Mouse (Mus musculus) hindbrain, embryonic 14.5 days (tissue): ENCODE measurements around the gene Sparc. TPM values are rescaled to one million over a fixed set of nuclear protein-coding genes. Genes with fewer than 3 reads are reported as not detected.
A peak's percentile ranks its signal among the peaks of the same experiment; 100 is the strongest.

Experiments
- ATAC-seq: fragments of 200-750 bp; cut with Nextera tagmentation; 2 replicates; pipeline ENCODE4 v1.8.0; 2017; ENCODE audit warnings: moderate number of reproducible peaks, mild to moderate bottlenecking, moderate TSS enrichment, moderate library complexity; ENCODE audit not compliant: low FRiP score
- DNase-seq: peaks from one replicate; pipeline ENCODE4 v3.0.0-alpha.2; 2015; ENCODE audit warnings: low spot score
- H3K27ac ChIP-seq: fragments of 300-500 bp; sonication (generic); 2 replicates; pipeline ENCODE4 v1.5.1; 2014; ENCODE audit warnings: mild to moderate bottlenecking, moderate library complexity
- H3K27me3 ChIP-seq: fragments of 300-500 bp; sonication (generic); 2 replicates; pipeline ENCODE4 v1.6.1; 2014; ENCODE audit warnings: mild to moderate bottlenecking, low read length, mixed read lengths; ENCODE audit not compliant: control insufficient read depth, insufficient read depth
- H3K36me3 ChIP-seq: fragments of 300-500 bp; sonication (generic); replicated peaks from 2 replicates; pipeline ENCODE4 v1.6.1; 2014; ENCODE audit not compliant: control insufficient read depth, insufficient read depth
- H3K4me1 ChIP-seq: fragments of 300-500 bp; sonication (generic); replicated peaks from 2 replicates; pipeline ENCODE4 v1.6.1; 2014; ENCODE audit warnings: antibody characterized with exemption, low read length, mixed read lengths; ENCODE audit not compliant: control insufficient read depth, insufficient read depth
- H3K4me2 ChIP-seq: fragments of 300-500 bp; sonication (generic); replicated peaks from 2 replicates; pipeline ENCODE4 v1.6.1; 2014; ENCODE audit warnings: mild to moderate bottlenecking, moderate library complexity
- H3K4me3 ChIP-seq: fragments of 300-500 bp; sonication (generic); replicated peaks from 2 replicates; pipeline ENCODE4 v1.5.1; 2014; ENCODE audit warnings: mild to moderate bottlenecking, low read length
- H3K9ac ChIP-seq: fragments of 300-500 bp; sonication (generic); 2 replicates; pipeline ENCODE4 v1.6.1; 2014
- H3K9me3 ChIP-seq: fragments of 300-500 bp; sonication (generic); 2 replicates; pipeline ENCODE4 v1.6.1; 2016; ENCODE audit warnings: low read length; ENCODE audit not compliant: control insufficient read depth
- WGBS: fragments of 180-500 bp; shearing (Covaris S2); extraction: QIAGEN DNeasy Blood & Tissue Kit; methylation state at CpG from one replicate; pipeline ENCODE4 v1.1.7; 2014; 5-methylcytosine and 5-hydroxymethylcytosine counted together
- polyA plus RNA-seq: library from polyadenylated mRNA; unstranded; fragments of >200 nt; fragmentation: Nextera tagmentation; extraction: Ambion mirVana; gene quantifications from 2 replicates; pipeline ENCODE4 v1.2.1, GENCODE M21; 2014

Gene Sparc
- polyA plus RNA-seq, 1 experiment from 2014 or later = 583 TPM

DNA sequence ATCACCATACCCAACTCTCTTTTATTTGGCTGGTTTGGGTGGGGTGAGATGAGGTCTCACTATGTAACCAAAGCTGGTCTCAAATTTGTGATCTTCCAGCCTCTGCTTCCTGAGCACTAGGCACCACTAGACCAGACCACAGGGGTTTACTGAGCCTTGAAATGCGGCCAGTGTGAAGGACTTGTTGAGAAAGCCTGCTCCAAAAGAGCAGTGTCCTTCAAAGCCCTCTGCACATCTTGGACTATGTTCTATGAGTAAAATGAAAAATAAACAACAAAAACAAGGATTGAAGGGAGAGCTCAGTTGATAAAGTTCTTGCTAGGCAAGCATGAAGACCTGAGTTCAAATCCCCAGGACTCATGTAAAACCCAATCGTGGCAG is 9.6 kb downstream of the Sparc start:
- H3K27me3 ChIP-seq = no peaks in the 10 kb centered on the region
- no peak for DNase-seq
- no peak overlapping the region for H3K27ac ChIP-seq
- H3K4me2 ChIP-seq = no peak overlapping the region
- H3K9me3 ChIP-seq = no peaks in the 10 kb centered on the region
- no peak overlapping the region for H3K9ac ChIP-seq
- no peaks in the 10 kb centered on the region; the same call in 1 of the 2 replicates for H3K4me1 ChIP-seq
- no peak overlapping the region for H3K4me3 ChIP-seq
- ATAC-seq = no peak
- H3K36me3 ChIP-seq = no peaks in the 10 kb centered on the region
- 92% methylated on average over 2 of the region's 2 CpGs for WGBS

DNA sequence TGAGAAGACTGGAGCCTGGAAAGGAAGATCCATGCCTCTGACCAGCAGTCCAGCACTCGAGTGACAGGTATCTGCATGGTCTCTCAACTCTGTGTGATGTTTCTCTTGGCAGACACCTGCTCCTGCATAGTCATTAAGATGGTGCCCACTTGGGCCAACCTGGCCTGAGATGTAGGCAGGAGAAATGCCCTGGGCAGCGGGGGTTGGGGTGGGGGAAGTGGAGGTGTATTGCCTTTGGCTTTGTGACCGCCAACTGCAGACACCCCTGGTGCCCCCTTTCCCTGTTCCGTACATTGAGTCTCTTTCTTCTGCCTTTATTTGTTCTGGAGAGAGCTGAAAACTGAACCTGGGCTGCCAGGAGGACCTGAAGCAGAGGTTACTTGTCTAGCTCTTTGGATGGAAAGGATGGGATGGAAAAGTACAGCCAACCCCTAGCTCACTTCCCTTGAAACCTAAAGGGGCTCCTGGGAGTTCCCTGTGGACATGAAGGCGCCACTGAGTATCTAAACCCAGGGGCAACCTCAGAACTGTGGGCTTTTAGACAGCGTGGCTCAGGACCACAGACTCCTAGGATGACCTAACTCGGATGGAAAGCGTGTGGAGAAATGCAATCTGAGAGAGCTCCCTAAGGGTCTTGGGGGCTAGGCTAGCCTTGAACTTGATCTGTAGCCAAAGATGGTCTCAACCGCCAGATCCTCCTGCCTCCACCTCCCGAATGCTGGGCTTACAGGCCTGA is 10.1 kb downstream of the Sparc start:
- 0 out of 2 replicates have a peak, but pooled peaks cover under 1% of the 10 kb centered on the region for H3K36me3 ChIP-seq
- H3K4me2 ChIP-seq = no peak overlapping the region
- H3K27ac ChIP-seq = no peak overlapping the region
- H3K9ac ChIP-seq = no peak overlapping the region
- H3K4me1 ChIP-seq = no peaks in the 10 kb centered on the region; the same call in 1 of the 2 replicates
- WGBS = 95% methylated on average over 10 of the region's 10 CpGs
- H3K9me3 ChIP-seq = no peaks in the 10 kb centered on the region
- ATAC-seq (no peak), DNase-seq (no peak)
- no peak overlapping the region for H3K4me3 ChIP-seq
- no peaks in the 10 kb centered on the region for H3K27me3 ChIP-seq

DNA sequence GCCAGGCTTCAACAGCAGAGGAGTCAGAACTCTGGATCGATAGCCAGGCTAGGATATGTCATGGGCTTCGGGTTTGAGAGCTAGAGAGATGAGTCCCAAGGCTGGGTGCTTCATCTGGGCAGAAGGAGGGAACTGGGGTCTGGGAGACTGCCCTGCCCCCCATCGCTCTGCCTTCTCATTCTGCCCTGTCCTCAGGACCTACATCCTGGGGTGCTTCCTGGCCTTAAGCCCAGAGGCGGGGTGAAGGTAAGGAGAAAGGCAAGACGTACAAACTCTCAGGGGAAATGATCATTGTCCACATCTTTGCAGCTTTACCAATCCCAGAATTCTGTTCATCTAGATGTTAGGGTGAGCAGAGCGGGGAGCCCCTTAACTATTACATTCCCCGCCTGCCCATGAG is 10.9 kb downstream of the Sparc start:
- Histone ChIP-seq H3K4me1 (no peaks in the 10 kb centered on the region), H3K36me3 (0 out of 2 replicates have a peak, but pooled peaks cover 9% of the 10 kb centered on the region), H3K27ac (no peak overlapping the region), H3K9ac (no peak overlapping the region), H3K27me3 (no peaks in the 10 kb centered on the region), H3K4me2 (no peak overlapping the region), H3K4me3 (no peak overlapping the region), H3K9me3 (no peaks in the 10 kb centered on the region)
- DNase-seq (no peak), ATAC-seq (no peak)
- 85% methylated on average over 7 of the region's 7 CpGs for WGBS

DNA sequence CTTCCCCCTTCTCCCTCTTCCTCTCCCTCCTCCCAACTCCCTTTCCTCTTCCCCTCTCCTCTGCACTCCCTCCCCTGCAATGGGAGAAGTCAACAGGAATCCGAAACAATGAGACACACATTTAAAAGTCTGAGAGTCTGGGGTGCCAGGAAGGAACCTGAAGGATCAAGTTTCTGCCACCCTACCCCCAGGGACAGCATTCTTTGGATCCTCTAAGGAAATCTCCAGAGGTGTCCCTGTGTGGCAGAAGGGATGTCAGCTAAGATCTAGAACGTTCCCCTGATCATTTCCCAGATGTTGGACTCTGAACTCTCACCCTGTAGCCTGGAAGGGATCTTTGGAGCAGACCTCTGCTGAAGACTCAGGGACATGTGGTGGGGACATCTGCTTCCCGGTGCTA is 12.5 kb downstream of the Sparc start:
- Histone ChIP-seq H3K4me3 (no peak overlapping the region), H3K9me3 (no peaks in the 10 kb centered on the region), H3K27me3 (no peaks in the 10 kb centered on the region), H3K4me2 (no peak overlapping the region), H3K9ac (no peak overlapping the region), H3K27ac (no peak overlapping the region), H3K4me1 (no peaks in the 10 kb centered on the region), H3K36me3 (0 out of 2 replicates have a peak, but pooled peaks cover 14% of the 10 kb centered on the region)
- DNase-seq (no peak), ATAC-seq (no peak)
- 75% methylated on average over 3 of the region's 3 CpGs for WGBS

DNA sequence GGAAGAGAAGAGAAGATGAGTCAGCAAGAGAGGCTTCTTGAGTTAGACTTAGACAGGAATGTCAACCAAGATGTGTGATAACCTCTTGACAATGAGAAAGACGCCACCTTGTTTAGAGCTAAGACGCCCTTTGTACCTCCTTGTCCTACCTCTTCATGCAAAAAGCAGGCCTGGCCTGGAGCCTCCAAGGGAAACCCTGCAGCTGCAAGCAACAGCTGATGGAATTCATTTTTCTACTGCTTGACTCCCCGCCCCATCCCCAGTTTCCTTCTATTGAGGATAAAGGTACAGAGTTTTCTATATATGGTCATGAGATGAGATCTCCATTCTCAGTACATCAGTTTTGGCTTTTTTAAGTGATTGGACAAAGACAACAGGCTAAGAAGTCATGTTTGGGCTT is 13.0 kb downstream of the Sparc start:
- no peak for ATAC-seq
- Histone ChIP-seq H3K36me3 (0 out of 2 replicates have a peak, but pooled peaks cover 16% of the 10 kb centered on the region), H3K4me2 (no peak overlapping the region), H3K27me3 (no peaks in the 10 kb centered on the region), H3K4me3 (no peak overlapping the region), H3K9ac (no peak overlapping the region), H3K27ac (no peak overlapping the region), H3K9me3 (no peaks in the 10 kb centered on the region), H3K4me1 (no peaks in the 10 kb centered on the region)
- DNase-seq = no peak
- WGBS = 97% methylated on average over 3 of the region's 3 CpGs

DNA sequence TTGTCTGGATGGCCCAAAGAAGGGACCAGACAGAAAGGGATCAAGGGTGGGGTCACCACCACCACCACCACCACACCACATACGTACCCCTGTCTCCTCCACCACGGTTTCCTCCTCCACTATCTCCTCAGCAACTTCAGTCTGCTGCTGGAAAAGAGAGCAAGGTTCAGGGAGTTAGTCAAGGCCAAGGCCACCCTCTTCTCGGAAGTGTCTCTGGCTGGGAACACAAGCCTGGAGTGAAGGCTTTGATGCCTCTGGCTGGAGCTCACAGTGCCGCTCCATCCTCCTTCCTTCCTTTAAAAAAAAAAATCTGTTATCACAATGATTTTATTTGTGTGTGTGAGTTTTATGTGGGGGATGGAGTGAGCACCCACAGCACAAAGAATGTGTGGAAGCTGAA is 15.8 kb downstream of the Sparc start:
- H3K4me2 ChIP-seq = no peak overlapping the region
- DNase-seq (no peak), ATAC-seq (no peak)

DNA sequence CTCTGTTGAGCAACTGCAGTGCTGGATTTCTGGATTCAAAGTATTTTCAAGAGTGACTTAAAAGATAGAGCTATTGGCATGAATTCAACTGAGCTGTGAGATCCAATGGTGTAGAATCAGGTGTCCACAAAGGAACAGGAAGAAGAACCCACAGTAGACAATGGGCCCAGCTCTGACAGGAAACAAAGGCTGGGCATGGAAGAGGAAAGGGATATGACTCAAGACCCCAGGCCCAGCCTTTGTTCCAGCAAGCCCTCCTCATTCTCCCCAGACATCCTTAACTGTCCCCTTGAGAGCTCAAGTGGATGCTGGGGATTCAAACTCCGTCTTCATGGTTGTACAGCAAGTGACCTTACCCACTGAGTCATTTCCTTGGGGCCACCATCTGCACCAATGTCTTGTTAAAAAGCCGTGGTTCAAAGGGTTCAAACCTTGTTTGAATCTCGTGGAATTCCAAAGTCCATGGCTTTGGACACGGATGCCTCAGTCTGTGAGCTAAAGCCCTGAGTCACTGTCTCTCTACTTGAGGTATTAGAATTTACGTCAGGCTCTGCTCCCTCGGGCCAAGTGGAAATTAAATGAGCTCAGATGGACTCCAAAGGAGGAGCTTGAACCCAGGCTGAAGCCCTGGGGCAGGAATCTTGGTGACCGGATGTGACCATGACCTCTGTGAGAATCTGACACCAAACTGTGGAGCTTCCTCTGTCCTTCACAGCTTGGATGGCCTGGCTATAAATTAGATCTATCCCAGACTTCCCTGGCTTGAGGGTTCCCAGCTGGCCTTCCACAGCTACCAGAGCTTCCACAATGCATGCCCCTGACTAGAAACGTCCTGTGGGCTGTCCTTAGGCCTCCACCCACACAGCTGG is 17.1 kb downstream of the Sparc start:
- H3K27me3 ChIP-seq = no peaks in the 10 kb centered on the region
- H3K27ac ChIP-seq = 0 out of 2 replicates have a peak overlapping the region, but pooled peaks have one; percentile 47
- H3K9ac ChIP-seq = no peak overlapping the region
- no peaks in the 10 kb centered on the region for H3K9me3 ChIP-seq
- no peak overlapping the region for H3K4me2 ChIP-seq
- 78% methylated on average over 8 of the region's 8 CpGs for WGBS
- H3K36me3 ChIP-seq = 0 out of 2 replicates have a peak, but pooled peaks cover 17% of the 10 kb centered on the region
- no peaks in the 10 kb centered on the region for H3K4me1 ChIP-seq
- H3K4me3 ChIP-seq = no peak overlapping the region
- no peak for DNase-seq
- no peak for ATAC-seq

More for the DNA sequence above, 15.8 kb downstream of the Sparc start:
- H3K4me1 ChIP-seq = no peaks in the 10 kb centered on the region
- 93% methylated on average over 4 of the region's 4 CpGs for WGBS
- H3K9me3 ChIP-seq = no peaks in the 10 kb centered on the region
- H3K27ac ChIP-seq = no peak overlapping the region
- H3K27me3 ChIP-seq = no peaks in the 10 kb centered on the region
- H3K4me3 ChIP-seq = no peak overlapping the region
- H3K36me3 ChIP-seq = 0 out of 2 replicates have a peak, but pooled peaks cover 17% of the 10 kb centered on the region
- H3K9ac ChIP-seq = no peak overlapping the region

DNA sequence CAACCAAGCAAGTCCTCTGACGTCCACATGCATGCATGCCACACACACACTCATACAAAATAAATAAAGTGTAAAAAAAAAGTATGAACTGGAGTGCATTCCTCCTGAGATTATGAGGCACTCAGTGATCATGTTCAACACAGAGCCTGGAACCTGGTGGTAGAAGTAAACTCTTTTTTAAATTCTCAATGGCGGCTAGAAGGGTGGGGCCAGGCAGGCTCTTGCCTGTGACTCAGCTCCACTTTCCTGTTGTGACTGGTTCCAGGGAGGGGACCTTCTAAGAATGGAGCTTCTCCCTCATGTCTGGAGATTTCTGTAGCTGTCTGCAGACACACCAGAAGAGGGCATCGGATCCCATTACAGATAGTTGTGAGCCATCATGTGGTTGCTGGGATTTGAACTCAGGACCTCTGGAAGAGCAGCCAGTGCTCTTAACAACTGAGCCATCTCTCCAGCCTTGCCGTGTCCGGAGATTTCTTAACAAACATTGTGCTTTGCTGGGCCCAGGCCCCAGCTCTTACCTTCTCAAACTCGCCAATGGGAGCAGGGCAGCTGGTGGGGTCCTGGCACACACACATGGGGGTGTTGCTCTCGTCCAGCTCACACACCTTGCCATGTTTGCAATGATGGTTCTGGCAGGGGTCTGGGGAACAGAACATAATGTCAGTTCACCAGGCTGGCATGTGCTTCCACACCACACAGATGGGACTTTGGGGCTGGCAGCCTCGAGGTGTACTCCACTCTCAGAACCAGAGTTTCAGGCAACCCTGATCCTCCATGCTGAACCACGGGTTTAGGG is 18.1 kb downstream of the Sparc start:
- WGBS = 91% methylated on average over 9 of the region's 9 CpGs
- no peak overlapping the region for H3K4me3 ChIP-seq
- no peak for DNase-seq
- H3K4me2 ChIP-seq = no peak overlapping the region
- no peak overlapping the region for H3K9ac ChIP-seq
- H3K36me3 ChIP-seq = 0 out of 2 replicates have a peak, but pooled peaks cover 17% of the 10 kb centered on the region
- no peak for ATAC-seq
- no peaks in the 10 kb centered on the region for H3K9me3 ChIP-seq
- peak overlapping the region; percentile 47; the same call in 1 of the 2 replicates for H3K27ac ChIP-seq
- H3K4me1 ChIP-seq = no peaks in the 10 kb centered on the region
- H3K27me3 ChIP-seq = no peaks in the 10 kb centered on the region

DNA sequence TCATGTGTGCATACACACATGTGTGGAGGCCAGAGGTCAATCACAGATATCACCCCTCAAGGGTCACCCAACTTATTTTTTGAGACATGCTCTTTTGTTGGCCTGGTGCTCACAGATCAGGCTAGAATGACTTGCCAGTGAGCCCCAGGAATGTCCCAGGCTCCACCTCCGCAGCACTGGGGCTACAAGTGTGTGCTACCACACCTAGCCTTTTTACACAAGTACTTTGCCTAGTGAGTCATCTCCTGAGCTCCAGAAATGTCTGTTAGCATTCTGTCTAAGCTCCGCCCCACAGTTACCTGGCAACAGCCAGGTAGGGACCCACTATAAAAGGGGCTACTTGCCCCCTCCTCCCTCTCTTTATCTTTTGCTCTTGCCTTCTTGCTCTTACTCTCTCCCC is 22.1 kb downstream of the Sparc start:
- 97% methylated on average over 2 of the region's 2 CpGs for WGBS
- ATAC-seq = no peak

More for the DNA sequence above, 22.1 kb downstream of the Sparc start:
- no peak overlapping the region for H3K4me3 ChIP-seq
- H3K27me3 ChIP-seq = no peaks in the 10 kb centered on the region
- no peak for DNase-seq
- no peaks in the 10 kb centered on the region for H3K4me1 ChIP-seq
- 0 out of 2 replicates have a peak, but pooled peaks cover 8% of the 10 kb centered on the region for H3K36me3 ChIP-seq
- no peaks in the 10 kb centered on the region for H3K9me3 ChIP-seq
- H3K9ac ChIP-seq = no peak overlapping the region
- H3K27ac ChIP-seq = no peak overlapping the region
- no peak overlapping the region for H3K4me2 ChIP-seq
